Mouse (Mus musculus): ENCODE results near the gene Prg3. TPM values are rescaled to one million over a fixed set of nuclear protein-coding genes. Genes with fewer than 3 reads are reported as not detected.

Prg3 gene
- total RNA-seq, 2 experiments from 2014 or later = not detected

- no peak for DNase-seq (ENCODE audit: low spot score)
- intact Hi-C loops (cut with DNase I) = no loop called here
Observed at GRCm38 (mm10) chr2:84967318-84967991, 20.6 kb upstream of the Prg3 start.

DNA sequence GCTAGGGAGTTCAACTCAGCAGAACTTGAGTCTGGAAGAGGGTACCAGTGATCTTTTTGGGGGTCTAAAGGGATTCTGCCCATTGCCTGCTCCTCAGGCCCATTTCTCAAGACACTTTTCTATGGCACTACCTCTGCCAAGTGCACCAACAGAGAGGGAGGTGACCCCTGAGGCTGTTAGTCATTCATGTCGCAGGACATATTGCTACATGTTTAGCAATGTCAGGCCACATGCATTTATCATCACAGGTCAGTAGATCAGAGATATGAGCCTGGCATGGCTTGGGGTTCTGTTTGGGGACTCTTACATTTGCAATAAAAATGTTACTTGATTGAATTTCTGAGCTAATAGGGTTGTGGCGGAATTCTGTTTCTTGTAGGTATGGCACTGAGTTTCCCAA, 12.4 kb upstream of the Prg3 start:
- DNase-seq (ENCODE audit: low spot score) = no peak
- intact Hi-C loops (cut with DNase I) = no loop called here

GRCm38 (mm10) chr2:84980188-84980587, 7.8 kb upstream of the Prg3 start, which contains the start of gene Prg2:
Gene Prg2 (plus strand): TSS chr2:84980461.
- intact Hi-C loops (cut with DNase I) = no loop called here
- DNase-seq (ENCODE audit: low spot score) = no peak

- intact Hi-C loops (cut with DNase I) = no loop called here
- DNase-seq (ENCODE audit: low spot score) = no peak
Observed at GRCm38 (mm10) chr2:84996376-84996775, 8.4 kb downstream of the Prg3 start.

DNA sequence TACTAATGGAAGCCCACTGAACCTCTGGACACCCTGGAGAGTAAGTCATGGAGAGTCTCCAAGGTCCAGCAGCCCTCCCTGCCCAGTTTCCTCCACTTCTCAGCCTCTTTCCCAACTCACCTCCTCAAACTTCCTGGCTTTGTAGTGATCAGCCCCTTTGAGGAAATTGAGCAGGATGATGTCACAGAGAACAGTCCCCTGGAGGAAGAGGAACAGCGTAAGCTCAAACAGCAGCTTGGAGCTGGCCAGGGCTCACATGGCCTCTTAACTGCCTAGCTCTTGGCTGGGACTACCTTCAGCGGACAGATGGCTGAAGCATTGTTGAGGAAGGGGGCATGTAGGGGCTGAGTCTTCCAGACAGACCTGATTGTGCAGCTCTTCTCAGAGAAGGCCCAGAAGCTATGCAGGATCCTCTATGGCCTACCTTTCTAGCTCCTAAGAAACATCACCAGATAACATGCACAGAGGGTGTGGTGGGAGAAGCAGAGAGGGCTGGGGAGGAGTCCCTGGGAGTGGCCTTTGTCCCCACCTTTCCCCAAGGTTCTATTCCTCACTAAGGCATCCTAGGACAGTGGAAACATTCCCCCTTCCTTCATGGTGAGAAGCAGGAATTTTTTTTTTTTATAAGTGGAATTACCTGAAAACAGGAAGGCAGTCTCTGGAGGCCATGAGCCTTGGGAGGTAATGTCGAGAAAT, 11.6 kb downstream of the Prg3 start:
- no peak for DNase-seq (ENCODE audit: low spot score)
- intact Hi-C loops (cut with DNase I) = no loop called here

DNA sequence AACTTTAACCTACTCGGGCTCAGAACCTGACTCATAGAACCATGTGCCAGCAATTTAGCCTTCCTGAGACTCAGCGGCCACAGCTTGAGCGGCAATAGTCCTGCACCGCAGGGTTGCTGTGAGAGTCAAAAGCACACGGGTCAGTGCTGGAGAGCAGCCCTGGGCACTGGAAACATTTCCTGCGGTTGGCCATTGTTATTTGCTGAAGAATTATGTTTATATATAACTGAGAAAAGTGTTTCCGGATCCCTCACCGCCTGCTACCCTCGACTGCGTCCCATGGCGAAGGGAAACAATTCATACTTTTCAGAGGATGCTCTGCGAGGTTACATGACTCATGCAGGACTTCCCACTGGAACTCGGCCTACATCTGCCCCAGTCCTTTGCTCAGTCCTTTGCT, 13.5 kb downstream of the Prg3 start:
- intact Hi-C loops (cut with DNase I) = no loop called here
- DNase-seq (ENCODE audit: low spot score) = no peak

DNA sequence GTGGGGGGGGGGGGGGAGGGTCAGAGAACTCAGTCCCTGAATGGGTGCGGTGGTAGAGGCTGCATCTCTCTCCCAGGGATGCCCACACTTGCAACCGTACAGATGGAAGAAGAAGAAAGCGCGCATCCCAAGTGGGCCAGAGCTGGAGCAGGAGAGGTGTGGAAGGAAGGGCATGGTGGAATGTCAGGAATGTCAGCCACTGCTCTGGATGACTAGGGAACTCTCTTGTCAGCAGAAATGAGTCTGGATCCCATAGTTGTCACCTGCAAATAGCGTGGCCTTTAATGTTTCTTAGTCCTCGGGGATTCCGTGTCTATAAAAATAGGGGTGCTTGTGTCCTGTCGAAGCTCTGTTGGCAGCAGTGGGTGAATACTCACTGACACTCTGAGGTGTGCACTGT, 14.6 kb downstream of the Prg3 start:
- intact Hi-C loops (cut with DNase I) = no loop called here
- DNase-seq (ENCODE audit: low spot score) = no peak

DNA sequence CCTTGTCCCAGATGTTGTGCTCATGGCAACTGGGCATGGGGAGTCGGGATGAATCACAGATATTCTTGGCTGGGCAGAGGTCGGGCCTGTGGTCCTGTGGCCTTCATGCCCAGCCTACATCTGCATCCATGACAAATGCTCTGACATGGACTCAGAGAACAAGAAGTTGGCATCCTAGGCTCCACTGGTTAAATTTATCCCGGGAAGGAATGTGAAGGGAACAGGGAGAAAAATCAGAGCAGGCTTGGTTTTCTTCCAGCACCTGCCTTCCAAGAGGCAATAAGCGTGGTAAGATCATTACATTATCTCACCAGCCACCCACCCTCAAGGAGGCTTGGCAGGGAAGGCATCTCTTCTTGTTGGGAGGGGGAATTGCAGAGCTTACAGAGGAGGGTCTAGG, 16.3 kb downstream of the Prg3 start:
- intact Hi-C loops (cut with DNase I) = no loop called here
- DNase-seq (ENCODE audit: low spot score) = no peak

- intact Hi-C loops (cut with DNase I) = loop anchor here (2.0 to 5.0 kb wide), 3 partner anchors 50 to 174 kb away; partner anchors contain the start of gene Rtn4rl2
- no peak for DNase-seq (ENCODE audit: low spot score)
Observed at GRCm38 (mm10) chr2:85006600-85006999, 18.6 kb downstream of the Prg3 start.

DNA sequence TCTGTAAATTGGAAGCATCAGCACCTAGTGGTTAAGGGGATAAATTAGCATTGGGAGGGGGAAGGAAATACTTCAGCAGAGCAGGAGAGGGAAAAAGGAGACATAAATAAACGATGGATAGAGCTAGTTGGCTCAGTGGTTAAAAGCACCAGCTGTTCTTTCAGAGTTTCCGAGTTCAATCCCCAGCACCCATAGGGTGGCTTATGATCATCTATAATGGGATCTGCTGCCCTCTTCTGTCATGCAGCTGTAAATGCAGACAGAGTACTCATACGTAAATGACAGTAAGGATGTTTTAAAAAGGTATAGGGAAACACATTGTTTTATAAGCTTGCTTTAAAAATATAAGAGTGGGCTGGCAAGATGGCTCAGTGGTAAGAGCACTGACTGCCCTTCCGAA, 19.7 kb downstream of the Prg3 start:
- DNase-seq (ENCODE audit: low spot score) = no peak

DNA sequence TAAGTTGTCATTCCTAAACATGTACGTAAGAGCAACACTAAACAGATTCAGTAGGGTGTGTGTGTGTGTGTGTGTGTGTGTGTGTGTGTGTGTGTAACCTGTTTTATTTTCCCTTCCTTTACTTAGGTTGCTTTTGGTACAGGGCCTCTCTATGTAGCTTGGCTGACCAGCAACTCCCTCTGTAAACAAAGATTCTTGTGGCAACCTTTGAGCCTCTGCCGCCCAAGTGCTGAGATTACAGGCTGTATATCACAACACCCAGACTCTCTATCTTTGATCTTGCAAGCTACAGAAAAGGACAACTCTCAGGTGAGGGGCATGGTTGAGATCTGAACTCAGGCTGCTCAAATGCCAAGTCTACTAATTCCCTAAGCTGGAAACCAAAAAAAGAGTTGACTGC, 21.2 kb downstream of the Prg3 start:
- intact Hi-C loops (cut with DNase I) = loop anchor here (5.0 kb wide), 1 partner anchor 122 kb away; the partner anchor contains the start of gene Rtn4rl2
- no peak for DNase-seq (ENCODE audit: low spot score)

More for the DNA sequence above, 19.7 kb downstream of the Prg3 start:
- intact Hi-C loops (cut with DNase I) = loop anchor here (2.0 to 5.0 kb wide), 3 partner anchors 51 to 175 kb away; partner anchors contain the start of gene Rtn4rl2

DNA sequence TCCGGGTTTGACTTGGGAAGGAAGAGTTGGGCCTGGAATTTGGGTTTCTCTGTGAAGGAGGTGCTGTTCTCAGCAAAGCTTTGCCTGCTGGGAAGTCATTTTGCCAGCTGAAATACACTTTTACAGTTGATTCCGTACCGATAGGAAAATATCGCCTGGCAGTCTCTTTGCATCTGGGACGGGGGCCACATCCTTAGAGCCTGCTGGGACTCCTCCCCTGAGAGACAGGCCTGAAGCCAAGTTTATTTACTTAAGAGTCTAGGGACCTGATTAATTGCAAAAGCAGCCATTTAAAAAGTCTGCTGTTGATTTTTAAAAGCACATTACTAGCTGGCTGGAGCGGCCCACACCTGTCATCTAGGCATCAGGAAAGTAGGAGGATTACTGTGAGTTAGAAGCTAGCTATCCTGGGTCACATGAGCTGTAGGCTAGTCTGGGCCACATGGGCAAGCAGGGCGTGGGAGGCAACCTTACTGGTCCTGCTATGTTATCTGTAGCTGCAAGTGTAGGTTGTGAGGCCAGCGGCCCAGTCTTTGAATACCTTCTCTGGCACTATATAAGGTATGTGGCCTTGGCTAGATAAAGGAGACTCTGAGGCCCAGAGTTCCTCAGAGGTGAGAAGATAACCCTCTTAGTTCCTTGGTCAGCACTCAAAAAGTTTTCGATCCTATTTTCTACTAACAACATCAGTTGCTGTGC, 24.0 kb downstream of the Prg3 start:
- intact Hi-C loops (cut with DNase I) = loop anchor here (2.0 kb wide), 1 partner anchor 143 kb away; no protein-coding TSS in a partner anchor
- DNase-seq (ENCODE audit: low spot score) = no peak

- no peak for DNase-seq (ENCODE audit: low spot score)
- intact Hi-C loops (cut with DNase I) = no loop called here
Observed at GRCm38 (mm10) chr2:85012679-85013078, 24.7 kb downstream of the Prg3 start.

DNA sequence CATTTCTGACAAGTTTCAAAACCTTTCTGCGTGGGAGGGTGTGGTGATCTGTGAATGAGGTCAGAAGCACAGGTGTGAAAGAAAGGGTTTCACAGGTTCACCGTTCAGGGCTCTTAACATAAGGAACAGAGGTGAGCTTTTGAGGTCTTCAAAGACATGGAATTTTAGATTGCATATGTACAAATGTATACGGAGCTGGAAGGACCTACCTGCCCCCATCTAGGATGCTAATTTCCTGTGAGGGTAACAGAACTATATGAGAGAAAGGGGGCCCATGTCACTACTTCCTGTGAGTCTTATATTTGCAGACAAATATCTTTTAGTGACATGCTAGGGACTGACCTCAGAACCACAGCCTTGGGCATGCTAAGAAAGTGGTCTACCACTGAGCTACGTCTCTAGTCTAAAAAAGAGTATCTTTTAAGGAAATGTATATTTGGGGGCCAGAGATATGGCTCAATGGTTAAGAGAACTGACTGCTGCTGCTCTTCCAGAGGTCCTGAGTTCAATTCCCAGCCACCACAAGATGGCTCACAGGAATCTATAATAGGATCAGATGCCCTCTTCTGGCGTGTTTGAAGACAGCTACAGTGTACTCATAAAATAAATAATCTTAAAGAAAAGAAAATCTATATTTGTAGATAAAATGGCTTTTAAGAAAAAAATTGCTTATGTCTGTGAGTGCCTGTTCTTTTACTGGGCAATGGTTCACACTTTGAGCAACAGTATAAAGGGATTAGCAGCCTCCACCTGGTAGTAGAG, 26.0 kb downstream of the Prg3 start:
- DNase-seq (ENCODE audit: low spot score) = no peak
- intact Hi-C loops (cut with DNase I) = no loop called here

DNA sequence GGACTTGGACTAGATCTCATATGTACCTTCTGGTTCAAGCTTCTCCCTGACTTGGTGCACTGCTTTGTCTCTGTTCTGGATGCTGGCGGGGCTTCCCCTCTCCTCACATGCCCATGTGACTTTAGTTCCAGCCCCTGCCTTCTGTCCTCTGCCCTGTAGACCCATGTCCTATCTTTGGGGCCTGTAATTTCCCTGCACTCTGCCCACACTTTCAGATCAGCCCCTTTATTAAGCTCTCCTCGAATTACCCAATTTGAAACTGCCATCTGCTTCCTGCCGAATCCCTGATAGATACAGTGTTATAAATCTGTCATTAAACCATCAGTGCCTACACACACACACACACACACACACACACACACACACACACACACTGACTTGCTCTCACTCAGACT, 26.6 kb downstream of the Prg3 start:
- DNase-seq (ENCODE audit: low spot score) = no peak
- intact Hi-C loops (cut with DNase I) = no loop called here

GRCm38 (mm10) chr2:85022043-85022442, 34.0 kb downstream of the Prg3 start:
- DNase-seq (ENCODE audit: low spot score) = no peak
- intact Hi-C loops (cut with DNase I) = loop anchor here (10.0 kb wide), 1 partner anchor 543 kb away; no protein-coding TSS in a partner anchor

- intact Hi-C loops (cut with DNase I) = loop anchor here (10.0 kb wide), 1 partner anchor 539 kb away; no protein-coding TSS in a partner anchor
- DNase-seq (ENCODE audit: low spot score) = no peak
Observed at GRCm38 (mm10) chr2:85026178-85026577, 38.2 kb downstream of the Prg3 start.

- no peak for DNase-seq (ENCODE audit: low spot score)
- intact Hi-C loops (cut with DNase I) = loop anchor here (10.0 kb wide), 1 partner anchor 538 kb away; no protein-coding TSS in a partner anchor
Observed at GRCm38 (mm10) chr2:85027281-85027680, 39.3 kb downstream of the Prg3 start.

- no peak for DNase-seq (ENCODE audit: low spot score)
- intact Hi-C loops (cut with DNase I) = loop anchor here (10.0 kb wide), 1 partner anchor 535 kb away; no protein-coding TSS in a partner anchor
Observed at GRCm38 (mm10) chr2:85029897-85030296, 41.9 kb downstream of the Prg3 start.

DNA sequence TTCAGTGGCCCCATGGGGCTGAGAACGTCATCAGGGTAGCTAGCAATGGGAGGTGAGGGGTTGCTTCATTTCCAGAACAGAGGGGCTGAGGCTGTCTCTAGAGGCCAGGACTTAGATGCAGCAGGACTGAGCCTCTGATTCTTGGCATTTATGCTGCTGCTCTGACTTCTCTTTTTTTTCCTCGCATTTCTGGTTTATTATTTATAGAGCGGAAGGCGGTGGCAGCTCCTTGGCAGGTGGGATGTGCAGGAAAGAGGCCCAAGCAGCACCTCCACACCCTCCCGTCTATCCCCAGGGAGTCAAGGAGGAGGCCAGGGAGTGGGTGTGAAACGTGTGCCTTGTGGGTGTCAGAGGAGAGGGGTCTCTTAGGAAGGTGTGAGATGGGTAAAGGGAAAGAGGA, 43.0 kb downstream of the Prg3 start:
- DNase-seq (ENCODE audit: low spot score) = no peak
- intact Hi-C loops (cut with DNase I) = no loop called here
